Mouse (Mus musculus): ENCODE data around the gene P3h1. TPM values are rescaled to one million over a fixed set of nuclear protein-coding genes. Genes with fewer than 3 reads are reported as not detected.

Gene P3h1
- total RNA-seq, 2 experiments from 2014 or later = 15.0 to 15.7 TPM

Other genes starting within 250 kb of the P3h1 start
- gene Slc2a1, start 124.2 kb upstream of the P3h1 start, total RNA-seq (2021) = 1 to 10 TPM; 7.3 to 8.0 TPM
- 10 to 100 TPM; 21.4 to 25.0 TPM for gene Zfp691, start 58.7 kb upstream of the P3h1 start, total RNA-seq (2021)
- under 1 TPM; 0.05 to 0.25 TPM for gene Ermap, start 42.9 kb upstream of the P3h1 start, total RNA-seq (2021)
- 10 to 100 TPM; 15.3 to 19.0 TPM for gene Svbp, start 37.6 kb upstream of the P3h1 start, total RNA-seq (2021)
- not detected for gene Tmem269, start 14.7 kb upstream of the P3h1 start, total RNA-seq (2021)
- gene AU022252, start 203 bp upstream of the P3h1 start, total RNA-seq (2021) = 10 to 100 TPM; 21.5 to 23.5 TPM
- under 1 TPM in 1 of 2 experiments, not detected in 1; 0.06 TPM for gene Cldn19, start 22.5 kb downstream of the P3h1 start, total RNA-seq (2021)
- 100 to 1,000 TPM; 786 to 800 TPM for gene Ybx1, start 61.7 kb downstream of the P3h1 start, total RNA-seq (2021)
- 10 to 100 TPM; 10.3 to 11.1 TPM for gene Ppih, start 87.6 kb downstream of the P3h1 start, total RNA-seq (2021)
- gene Ccdc30, start 182.6 kb downstream of the P3h1 start, total RNA-seq (2021) = under 1 TPM in 1 of 2 experiments, not detected in 1; 0.34 TPM
- gene Ppcs, start 189.5 kb downstream of the P3h1 start, total RNA-seq (2021) = 1 to 10 TPM; 8.9 TPM
- gene Zmynd12, start 189.9 kb downstream of the P3h1 start, total RNA-seq (2021) = not detected

Data from heart, postnatal 25 days (tissue).